Mouse (Mus musculus) liver, embryonic 15.5 days (tissue): ENCODE data around the gene Jmjd8. TPM values are rescaled to one million over a fixed set of nuclear protein-coding genes. Genes with fewer than 3 reads are reported as not detected.

ENCODE experiments used
- ATAC-seq: fragments of 200-750 bp; cut with Nextera tagmentation; 2 replicates; pipeline ENCODE4 v1.8.0; 2017; ENCODE audit warnings: moderate number of reproducible peaks, mild to moderate bottlenecking, moderate library complexity; ENCODE audit not compliant: insufficient read depth
- H3K27ac ChIP-seq: fragments of 300-500 bp; sonication (generic); replicated peaks from 2 replicates; pipeline ENCODE4 v1.5.1; 2015; ENCODE audit warnings: mild to moderate bottlenecking, inconsistent platforms
- H3K27me3 ChIP-seq: fragments of 300-500 bp; sonication (generic); 2 replicates; pipeline ENCODE4 v1.6.1; 2015; ENCODE audit warnings: mild to moderate bottlenecking, inconsistent platforms
- H3K36me3 ChIP-seq: fragments of 300-500 bp; sonication (generic); replicated peaks from 2 replicates; pipeline ENCODE4 v1.6.1; 2015; ENCODE audit warnings: moderate library complexity, mild to moderate bottlenecking, inconsistent platforms
- H3K4me1 ChIP-seq: fragments of 300-500 bp; sonication (generic); replicated peaks from 2 replicates; pipeline ENCODE4 v1.6.1; 2015; ENCODE audit warnings: inconsistent platforms
- H3K4me2 ChIP-seq: fragments of 300-500 bp; sonication (generic); 2 replicates; pipeline ENCODE4 v1.6.1; 2015; ENCODE audit warnings: moderate library complexity, mild to moderate bottlenecking, inconsistent platforms
- H3K4me3 ChIP-seq: fragments of 300-500 bp; sonication (generic); replicated peaks from 2 replicates; pipeline ENCODE4 v1.5.1; 2015; ENCODE audit warnings: mild to moderate bottlenecking, inconsistent platforms
- H3K9ac ChIP-seq: fragments of 300-500 bp; sonication (generic); 2 replicates; pipeline ENCODE4 v1.6.1; 2015; ENCODE audit warnings: moderate library complexity, mild to moderate bottlenecking, inconsistent platforms
- H3K9me3 ChIP-seq: fragments of 300-500 bp; sonication (generic); replicated peaks from 2 replicates; pipeline ENCODE4 v1.6.1; 2016; ENCODE audit warnings: inconsistent platforms
- WGBS: fragments of 180-500 bp; shearing (Covaris S2); methylation state at CpG from one replicate; pipeline ENCODE4 v1.1.7; 2015; ENCODE audit warnings: mixed read lengths; ENCODE audit not compliant: insufficient replicate concordance; 5-methylcytosine and 5-hydroxymethylcytosine counted together
- polyA plus RNA-seq: library from polyadenylated mRNA; unstranded; fragments of >200 nt; fragmentation: Nextera tagmentation; extraction: Ambion mirVana; gene quantifications from 2 replicates; pipeline ENCODE4 v1.2.1, GENCODE M21; 2015

Gene Jmjd8
- polyA plus RNA-seq, 1 experiment from 2014 or later: 19.6 TPM

DNA sequence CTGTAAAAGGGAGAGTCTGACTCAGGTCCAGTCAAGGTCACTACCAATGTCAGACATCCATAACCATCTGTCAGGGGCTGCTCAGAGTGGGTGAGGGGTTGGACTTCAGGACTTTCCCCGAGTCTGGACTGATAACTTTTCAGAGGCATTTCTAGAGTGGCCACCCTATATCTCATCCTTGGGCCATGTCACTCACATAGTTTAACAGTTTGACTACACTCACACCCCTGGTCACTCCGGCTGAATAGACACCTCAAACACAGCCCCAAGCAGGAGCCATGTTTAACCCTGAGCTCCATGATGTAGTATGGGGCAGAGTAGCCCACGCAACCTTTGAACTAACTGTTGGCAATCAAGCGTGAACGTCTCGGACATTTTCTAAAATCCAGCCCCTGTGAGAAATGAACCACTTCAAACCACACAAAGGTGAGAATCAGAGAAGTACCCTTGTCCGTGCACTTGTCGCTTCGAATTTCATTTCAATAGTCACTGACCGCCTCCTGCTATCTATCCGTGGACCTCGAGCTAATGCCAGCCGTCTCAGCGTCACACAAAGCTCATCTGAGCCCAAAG lies 45.6 kb downstream of the Jmjd8 start:
- Histone ChIP-seq H3K9me3 (no peaks in the 10 kb centered on the region), H3K27me3 (no peaks in the 10 kb centered on the region), H3K4me3 (peak overlapping the region; percentile 85), H3K4me1 (peaks cover 40% of the 10 kb centered on the region), H3K36me3 (peaks cover 15% of the 10 kb centered on the region), H3K9ac (peak overlapping the region; percentile 58), H3K27ac (peak overlapping the region; percentile 54), H3K4me2 (peak overlapping the region; percentile 89)
- WGBS: 10% methylated on average over 14 of the region's 14 CpGs
- ATAC-seq: no peak

DNA sequence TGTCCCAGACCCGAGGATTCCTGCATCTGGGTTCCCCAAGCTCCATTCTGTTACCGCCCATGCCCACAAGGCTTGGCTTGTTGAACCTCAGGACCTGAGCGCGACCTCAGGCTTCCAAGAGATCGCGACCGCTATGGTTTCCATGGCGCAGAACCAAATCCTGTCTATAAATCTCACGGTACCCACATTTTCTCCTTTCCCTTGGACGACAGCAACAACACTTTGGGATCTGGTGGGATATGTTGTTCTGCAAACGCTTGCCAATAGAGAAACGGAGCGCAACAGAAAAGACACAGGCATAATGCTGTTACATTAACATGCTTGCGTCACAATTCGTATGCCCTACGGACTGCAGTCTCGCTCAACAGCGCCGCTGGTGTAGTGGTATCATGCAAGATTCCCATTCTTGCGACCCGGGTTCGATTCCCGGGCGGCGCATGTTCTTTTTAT lies 46.1 kb downstream of the Jmjd8 start, which contains the start of gene Mettl26:
Mettl26 (plus strand) TSS at position 354 of the 450 bp plus-strand sequence.
- peaks cover 21% of the 10 kb centered on the region for H3K36me3 ChIP-seq
- H3K27me3 ChIP-seq: no peaks in the 10 kb centered on the region
- H3K27ac ChIP-seq: peak within 1 kb of the TSS; percentile 90
- H3K4me2 ChIP-seq: peak within 1 kb of the TSS; percentile 89
- WGBS: under 1% methylated on average over 25 of the region's 25 CpGs
- H3K9me3 ChIP-seq: no peaks in the 10 kb centered on the region
- H3K4me3 ChIP-seq: peak within 1 kb of the TSS; percentile 85
- peak within 1 kb of the TSS; percentile 79 for H3K9ac ChIP-seq
- ATAC-seq: peak; percentile 64
- peaks cover 43% of the 10 kb centered on the region for H3K4me1 ChIP-seq

DNA sequence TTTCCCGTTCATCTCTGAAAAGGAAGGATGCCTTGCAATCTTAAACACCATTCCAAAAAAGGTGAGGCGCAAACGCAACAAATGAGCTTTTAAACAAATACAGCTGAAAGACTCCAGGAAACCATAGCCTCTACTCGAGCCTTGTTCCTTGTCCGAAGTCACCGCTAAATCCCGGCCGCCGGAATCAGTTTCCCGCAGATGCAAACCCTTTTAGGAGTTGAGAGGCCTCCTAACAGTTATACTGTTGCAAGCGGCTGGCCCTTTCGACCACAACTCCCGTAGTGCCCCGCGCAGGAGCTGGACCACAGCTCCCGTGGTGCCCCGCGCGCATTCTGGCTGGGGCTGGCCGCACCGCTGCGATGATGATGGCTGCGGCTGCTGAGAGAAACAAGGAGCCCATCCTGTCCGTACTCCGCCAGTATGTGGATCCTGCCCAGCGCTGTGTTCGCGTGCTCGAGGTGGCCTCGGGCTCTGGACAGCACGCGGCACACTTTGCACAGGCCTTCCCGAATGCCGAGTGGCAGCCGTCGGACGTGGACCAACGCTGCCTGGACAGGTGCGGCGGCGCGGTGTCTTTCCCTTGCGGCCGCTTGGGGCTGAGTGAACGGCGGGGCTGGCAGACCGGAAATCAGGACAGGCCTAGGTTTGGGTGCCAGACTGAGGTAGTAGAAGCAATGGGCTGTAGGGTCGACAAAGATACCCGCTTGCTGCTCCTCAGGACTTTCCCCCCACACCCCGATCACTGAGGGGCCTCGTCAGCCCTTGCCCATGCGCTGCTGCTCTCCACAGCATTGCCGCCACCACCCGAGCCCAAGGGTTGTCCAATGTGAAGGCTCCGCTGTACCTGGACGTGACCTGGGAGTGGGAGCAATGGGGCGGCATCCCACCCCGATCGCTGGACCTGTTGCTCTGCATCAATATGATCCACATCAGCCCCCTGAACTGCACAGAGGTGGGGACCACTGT lies 46.8 kb downstream of the Jmjd8 start:
- peak overlapping the region; percentile 85 for H3K4me3 ChIP-seq
- peak overlapping the region; percentile 90 for H3K27ac ChIP-seq
- no peaks in the 10 kb centered on the region for H3K27me3 ChIP-seq
- ATAC-seq: peak; percentile 81
- peaks cover 21% of the 10 kb centered on the region for H3K36me3 ChIP-seq
- WGBS: 1% methylated on average over 59 of the region's 59 CpGs
- no peaks in the 10 kb centered on the region for H3K9me3 ChIP-seq
- H3K4me2 ChIP-seq: peak overlapping the region; percentile 89
- H3K9ac ChIP-seq: peak overlapping the region; percentile 79
- peaks cover 50% of the 10 kb centered on the region for H3K4me1 ChIP-seq

DNA sequence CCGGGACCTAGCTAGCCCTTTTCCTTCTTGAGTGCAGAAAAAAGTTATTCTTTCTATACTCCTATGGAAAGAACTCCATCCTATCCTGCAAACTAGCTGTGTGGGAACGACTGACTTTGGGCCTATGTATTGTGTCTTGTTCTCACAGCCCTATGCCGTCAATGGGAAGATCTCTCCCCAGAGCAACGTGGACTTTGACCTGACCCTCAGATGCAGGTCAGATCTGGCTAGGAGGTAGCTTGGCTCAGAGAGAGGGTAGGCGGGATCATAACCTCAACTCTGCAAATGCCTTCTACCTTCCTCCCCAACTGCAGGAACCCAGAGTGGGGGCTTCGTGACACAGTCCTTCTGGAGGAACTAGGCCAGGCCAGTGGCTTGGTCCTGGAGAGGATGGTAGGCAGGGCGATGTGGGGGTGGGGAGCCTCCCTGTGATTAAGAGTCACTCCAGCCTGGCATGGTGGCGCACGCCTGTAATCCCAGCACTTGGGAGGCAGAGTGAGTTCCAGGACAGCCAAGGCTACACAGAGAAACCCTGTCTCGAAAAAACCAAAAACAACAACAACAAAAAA lies 47.8 kb downstream of the Jmjd8 start:
- 61% methylated on average over 10 of the region's 10 CpGs for WGBS
- H3K36me3 ChIP-seq: peaks cover 21% of the 10 kb centered on the region
- H3K27me3 ChIP-seq: no peaks in the 10 kb centered on the region
- H3K4me2 ChIP-seq: peak overlapping the region; percentile 89
- no peaks in the 10 kb centered on the region for H3K9me3 ChIP-seq
- peaks cover 60% of the 10 kb centered on the region for H3K4me1 ChIP-seq
- no peak for ATAC-seq
- peak overlapping the region; percentile 90; the same call in 1 of the 2 replicates for H3K27ac ChIP-seq
- H3K4me3 ChIP-seq: peak overlapping the region; percentile 85
- 0 out of 2 replicates have a peak overlapping the region, but pooled peaks have one; percentile 79 for H3K9ac ChIP-seq

DNA sequence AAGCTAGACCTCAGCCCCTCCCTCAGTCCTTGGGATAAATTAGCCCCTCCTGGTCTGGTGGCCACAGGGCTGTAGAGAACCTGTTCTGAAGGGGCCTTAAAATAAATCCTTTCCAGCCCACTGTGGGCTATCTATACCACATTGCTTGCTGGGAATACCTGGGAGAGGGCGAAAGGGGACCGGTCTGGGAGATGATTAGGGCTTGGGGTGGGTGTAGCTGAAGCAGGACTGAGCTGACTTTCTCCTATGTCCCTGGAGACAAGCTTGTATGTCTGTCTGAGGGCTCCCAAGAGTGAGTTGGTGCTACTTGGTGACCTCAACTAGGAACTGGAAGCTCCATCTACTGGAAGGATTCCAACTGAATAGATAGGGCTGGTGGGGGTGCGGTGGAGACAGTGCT lies 48.4 kb downstream of the Jmjd8 start:
- H3K4me2 ChIP-seq: 0 out of 2 replicates have a peak overlapping the region, but pooled peaks have one; percentile 89
- no peak overlapping the region for H3K27ac ChIP-seq
- ATAC-seq: no peak
- H3K27me3 ChIP-seq: no peaks in the 10 kb centered on the region
- H3K36me3 ChIP-seq: peaks cover 21% of the 10 kb centered on the region
- H3K9ac ChIP-seq: no peak overlapping the region
- WGBS: 81% methylated on average over 3 of the region's 3 CpGs
- no peaks in the 10 kb centered on the region for H3K9me3 ChIP-seq
- H3K4me3 ChIP-seq: no peak overlapping the region
- H3K4me1 ChIP-seq: peaks cover 65% of the 10 kb centered on the region

DNA sequence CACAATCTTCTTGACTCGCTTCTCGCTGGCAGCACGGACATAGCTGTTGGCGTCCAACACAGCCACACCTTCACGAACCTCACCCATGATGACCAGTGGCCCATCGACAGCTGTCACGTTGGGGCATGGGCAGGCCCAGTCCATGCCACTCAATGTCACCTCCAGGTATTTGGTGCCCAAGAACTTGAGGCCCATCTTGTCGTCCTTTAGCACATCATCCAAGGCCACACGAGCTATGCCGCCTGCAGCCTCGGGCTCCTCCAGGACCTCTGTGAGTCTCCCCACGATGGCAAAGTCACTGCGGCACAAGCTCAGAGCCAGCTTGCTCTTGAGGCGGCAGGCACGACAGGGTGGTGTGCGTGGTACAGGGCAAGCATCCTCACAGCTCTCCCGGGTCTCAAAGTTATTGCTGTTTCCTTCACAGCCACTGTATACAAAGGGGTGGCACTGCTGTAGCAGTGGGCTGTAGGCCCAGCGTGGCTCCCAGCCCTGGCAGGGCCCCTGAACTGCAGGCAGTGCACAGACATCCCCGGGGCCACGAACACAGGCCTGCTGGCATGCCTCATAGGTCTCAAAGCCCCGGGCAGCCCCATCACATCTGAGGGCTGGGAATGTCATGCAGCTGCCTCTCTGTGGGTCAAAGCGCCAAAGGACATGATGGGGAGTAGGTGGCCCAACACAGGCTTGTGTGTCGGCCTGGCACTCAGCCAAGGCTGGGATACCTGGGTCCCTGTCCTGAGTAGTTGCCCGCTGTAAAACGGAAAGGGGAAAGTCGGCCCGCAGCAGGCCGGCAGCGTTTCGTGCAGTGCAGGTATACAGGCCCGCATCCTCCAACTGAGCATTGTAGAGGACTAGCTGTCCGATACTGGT lies 49.3 kb downstream of the Jmjd8 start:
- Histone ChIP-seq H3K9ac (no peak overlapping the region), H3K4me1 (peaks cover 75% of the 10 kb centered on the region), H3K36me3 (peaks cover 24% of the 10 kb centered on the region), H3K4me3 (no peak overlapping the region), H3K9me3 (no peaks in the 10 kb centered on the region), H3K27me3 (no peaks in the 10 kb centered on the region), H3K27ac (no peak overlapping the region), H3K4me2 (no peak overlapping the region)
- no peak for ATAC-seq
- WGBS: 85% methylated on average over 32 of the region's 32 CpGs

DNA sequence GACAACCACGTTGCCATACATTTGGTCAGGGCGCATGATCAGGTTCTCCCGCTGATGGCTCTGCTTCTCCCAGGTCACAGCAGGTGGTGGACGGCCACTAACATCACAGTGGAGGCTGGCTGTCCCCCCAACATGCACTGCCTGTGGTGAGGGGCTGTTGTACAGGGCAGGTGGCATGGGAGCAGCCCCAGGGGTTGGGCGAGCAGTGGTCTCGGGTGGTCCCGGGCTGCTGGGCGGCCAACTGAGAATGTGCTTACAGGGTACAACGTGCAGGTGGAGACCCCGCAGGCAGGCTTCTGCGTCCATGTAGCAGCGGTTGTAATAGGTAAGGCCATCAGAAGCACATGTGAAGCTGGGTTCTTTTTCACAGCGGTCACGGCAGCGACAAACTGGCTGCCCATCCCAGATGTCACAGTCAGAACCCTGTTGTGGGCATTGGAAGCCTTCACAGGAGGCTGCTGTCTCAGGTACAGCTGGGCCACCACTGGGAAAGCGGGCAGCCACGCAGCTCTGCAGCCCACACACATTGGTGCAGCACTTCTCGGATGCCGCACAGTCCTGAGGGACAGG lies 50.0 kb downstream of the Jmjd8 start:
- Histone ChIP-seq H3K27me3 (no peaks in the 10 kb centered on the region), H3K9me3 (no peaks in the 10 kb centered on the region), H3K36me3 (peaks cover 29% of the 10 kb centered on the region), H3K4me2 (no peak overlapping the region), H3K9ac (no peak overlapping the region), H3K4me1 (peaks cover 76% of the 10 kb centered on the region), H3K27ac (no peak overlapping the region), H3K4me3 (no peak overlapping the region)
- no peak for ATAC-seq
- WGBS: 87% methylated on average over 19 of the region's 19 CpGs

DNA sequence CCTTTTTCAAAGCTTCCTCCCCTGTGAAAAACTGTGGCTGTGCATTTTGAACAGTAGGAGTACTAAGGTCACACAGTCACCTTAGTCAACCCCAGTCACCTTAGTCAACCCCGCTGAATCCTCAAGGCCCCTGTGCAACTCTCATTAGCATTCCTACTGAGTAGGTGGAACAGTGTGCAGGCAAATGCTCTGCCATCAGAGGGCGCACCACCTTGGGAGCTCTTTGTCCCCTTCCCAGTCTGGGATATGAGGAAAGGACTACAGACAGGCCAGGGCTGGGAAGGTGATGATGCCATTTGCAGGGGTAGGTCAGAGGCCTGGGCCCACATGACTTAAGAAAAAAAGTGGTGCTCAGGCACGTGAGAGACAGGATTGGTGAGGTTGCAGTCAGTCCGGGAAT lies 50.6 kb downstream of the Jmjd8 start:
- ATAC-seq: no peak
- H3K27me3 ChIP-seq: no peaks in the 10 kb centered on the region
- WGBS: 68% methylated on average over 4 of the region's 4 CpGs
- no peak overlapping the region for H3K4me2 ChIP-seq
- H3K9ac ChIP-seq: no peak overlapping the region
- H3K36me3 ChIP-seq: peaks cover 34% of the 10 kb centered on the region
- no peak overlapping the region for H3K4me3 ChIP-seq
- H3K9me3 ChIP-seq: no peaks in the 10 kb centered on the region
- H3K27ac ChIP-seq: no peak overlapping the region
- H3K4me1 ChIP-seq: peaks cover 71% of the 10 kb centered on the region

DNA sequence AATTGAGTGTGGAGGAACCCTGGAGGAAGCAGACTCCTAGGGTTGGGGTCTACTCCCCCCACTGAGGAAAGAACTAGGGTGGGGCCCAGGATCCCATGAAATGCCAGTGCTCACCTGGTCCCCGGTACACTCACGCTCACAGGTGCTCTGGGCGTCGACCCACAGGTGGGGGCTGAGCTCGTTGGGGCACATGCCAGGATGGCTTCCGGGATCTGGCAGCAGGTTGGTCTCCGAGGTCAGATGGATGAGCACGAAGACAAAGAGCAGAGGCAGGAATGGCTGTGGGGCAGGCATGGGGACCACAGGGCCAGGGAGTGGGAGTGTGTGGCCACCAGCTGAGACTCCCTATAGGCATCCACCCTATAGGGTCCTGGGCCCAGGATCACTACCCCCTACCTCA lies 51.1 kb downstream of the Jmjd8 start:
- H3K4me1 ChIP-seq: peaks cover 66% of the 10 kb centered on the region
- no peaks in the 10 kb centered on the region for H3K9me3 ChIP-seq
- H3K36me3 ChIP-seq: peaks cover 38% of the 10 kb centered on the region
- H3K4me2 ChIP-seq: no peak overlapping the region
- 80% methylated on average over 8 of the region's 8 CpGs for WGBS
- no peaks in the 10 kb centered on the region for H3K27me3 ChIP-seq
- no peak overlapping the region for H3K4me3 ChIP-seq
- ATAC-seq: no peak
- H3K9ac ChIP-seq: no peak overlapping the region
- H3K27ac ChIP-seq: no peak overlapping the region

DNA sequence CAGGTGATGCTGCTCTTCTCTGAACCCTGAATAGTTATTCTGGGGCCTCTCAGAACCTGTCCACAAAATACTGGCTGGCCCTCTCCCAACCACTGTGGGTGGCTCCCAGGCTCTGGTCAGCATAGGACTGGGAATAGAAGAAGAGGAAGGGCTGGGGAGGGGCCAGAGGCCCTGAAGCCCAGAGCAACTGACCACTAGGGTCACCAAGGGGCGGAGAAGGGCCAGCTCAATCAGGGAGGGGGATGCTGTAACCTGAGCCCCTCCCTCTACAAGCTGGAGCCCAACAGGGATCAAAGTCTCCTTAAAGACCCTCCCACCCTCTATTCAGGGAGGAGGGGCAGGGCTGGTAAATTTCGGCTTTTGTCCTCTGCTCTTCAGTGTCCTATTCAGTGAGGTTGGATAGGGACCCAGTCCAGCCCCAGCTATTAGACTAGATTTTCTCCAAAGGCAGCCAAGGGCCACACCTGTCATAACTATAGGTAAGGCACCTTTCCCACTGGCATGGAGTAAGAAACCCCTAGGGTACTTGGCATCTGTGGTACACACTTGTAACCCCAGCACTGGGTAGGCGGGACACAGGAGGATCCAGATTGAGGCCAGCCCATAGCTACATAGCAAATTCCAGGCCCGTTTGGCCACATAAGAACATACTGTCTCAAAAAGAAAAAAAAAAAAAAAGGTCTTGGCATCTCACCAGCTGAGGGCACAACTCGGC lies 51.7 kb downstream of the Jmjd8 start, which contains the start of gene Wfikkn1:
Wfikkn1 (minus strand) TSS at position 663 of the 715 bp plus-strand sequence.
- ATAC-seq: peak; percentile 14; the same call in 1 of the 2 replicates
- peak within 1 kb of the TSS; percentile 14; the same call in 1 of the 2 replicates for H3K27ac ChIP-seq
- no peak within 1 kb of the TSS for H3K9ac ChIP-seq

More for the DNA sequence above, 51.7 kb downstream of the Jmjd8 start, which contains the start of gene Wfikkn1:
- 55% methylated on average over 5 of the region's 5 CpGs for WGBS
- Histone ChIP-seq H3K4me2 (no peak within 1 kb of the TSS), H3K27me3 (no peaks in the 10 kb centered on the region), H3K4me3 (no peak within 1 kb of the TSS), H3K4me1 (peaks cover 67% of the 10 kb centered on the region), H3K36me3 (peaks cover 38% of the 10 kb centered on the region), H3K9me3 (no peaks in the 10 kb centered on the region)
